Mouse (Mus musculus) 3134 (cell line): Measurements from ENCODE around the gene Olfr1271.
"Not testable (repeated sequence)": the region's sequence is repeated elsewhere in the genome, so short reads cannot be mapped to it uniquely, and the experiment has no call there.

ENCODE experiments used
- DNase-seq: peaks from one replicate; pipeline ENCODE4 v3.0.0-alpha.2; 2011; ENCODE audit warnings: low spot score; ENCODE audit not compliant: insufficient read length; ENCODE audit errors: extremely low read depth

Gene Olfr1271

GRCm38 (mm10) chr2:90270932-90271331 lies at the start of gene Olfr1271:
TSS of gene Olfr1271 (minus strand) at chr2:90271032.
- DNase-seq, result no peak

- DNase-seq, result no peak
These were observed 21.9 kb upstream of the Olfr1271 start, which contains the start of gene Olfr1272 for GRCm38 (mm10) chr2:90292741-90293140. TSS of gene Olfr1272 (minus strand) at chr2:90292841.

- no peak for DNase-seq
These were observed 13.3 kb downstream of the Olfr1271 start, which contains the start of gene Olfr142 for GRCm38 (mm10) chr2:90257492-90257891. TSS of gene Olfr142 (minus strand) at chr2:90257592.

GRCm38 (mm10) chr2:90224393-90224792 lies 46.4 kb downstream of the Olfr1271 start, which contains the start of gene Olfr1506:
TSS of gene Olfr1506 (minus strand) at chr2:90224493.
- DNase-seq, result not testable (repeated sequence)
